Mouse (Mus musculus): ENCODE measurements around the gene Btbd9.
A peak's percentile ranks its signal among the peaks of the same experiment; 100 is the strongest.

The Btbd9 gene

GRCm38 (mm10) chr17:30478181-30478580, 98.1 kb downstream of the Btbd9 start:
- no peak for DNase-seq

DNA sequence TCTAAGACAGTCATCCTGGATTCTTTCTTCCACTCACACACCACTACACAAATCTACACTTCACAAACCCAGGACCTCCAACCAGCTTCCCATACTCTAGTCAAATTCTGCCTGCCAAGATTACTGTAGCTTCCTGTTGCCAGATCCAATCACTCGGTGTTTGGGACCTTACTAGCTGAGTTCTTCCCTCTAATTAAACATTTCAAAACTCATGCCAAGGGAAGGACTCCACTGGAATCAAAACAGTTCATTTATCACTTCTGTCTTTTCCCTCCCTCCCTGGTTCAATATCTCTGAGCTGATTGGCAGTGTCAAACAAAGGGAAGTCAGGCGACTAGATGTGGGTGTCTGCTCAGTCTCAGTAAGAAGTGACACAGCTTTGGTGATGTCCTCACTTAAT, 101.7 kb downstream of the Btbd9 start:
- no peak for DNase-seq

DNA sequence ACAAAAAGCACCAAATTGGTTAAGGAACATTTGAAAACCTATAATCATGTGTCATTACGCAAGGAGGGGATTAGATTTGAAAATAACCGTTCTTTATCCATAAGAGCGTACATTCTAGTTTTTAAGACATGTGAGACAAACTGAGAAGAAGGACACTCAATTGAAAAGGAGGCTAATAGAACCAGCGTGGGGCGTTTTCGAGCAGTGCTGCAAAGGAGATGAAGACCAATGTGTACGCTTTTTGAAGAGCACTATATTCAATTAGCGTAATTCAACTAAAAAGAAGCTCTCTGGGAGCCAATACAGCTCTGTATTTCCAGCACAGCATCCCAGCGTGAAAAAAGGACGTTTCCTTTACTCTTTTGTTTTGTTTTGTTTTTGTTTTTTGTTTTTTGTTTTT, 103.5 kb downstream of the Btbd9 start:
- no peak for DNase-seq

DNA sequence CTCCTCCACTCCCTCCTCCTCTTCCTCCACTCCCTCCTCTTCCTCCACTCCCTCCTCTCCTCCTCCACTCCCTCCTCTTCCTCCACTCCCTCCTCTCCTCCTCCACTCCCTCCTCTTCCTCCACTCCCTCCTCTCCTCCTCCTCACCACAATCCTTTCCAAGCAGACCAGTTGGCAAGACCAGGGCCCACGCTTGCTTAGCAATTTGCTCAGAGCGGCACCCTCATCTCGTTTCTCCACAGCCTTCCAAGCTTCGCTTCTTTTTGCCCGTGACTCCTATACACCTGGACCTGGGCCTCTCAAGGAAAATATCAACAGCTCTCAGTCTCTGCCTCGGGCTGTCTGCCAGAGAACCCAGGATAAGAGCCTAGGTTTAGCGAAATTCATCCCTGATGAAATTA, 104.8 kb downstream of the Btbd9 start:
- DNase-seq: no peak

DNA sequence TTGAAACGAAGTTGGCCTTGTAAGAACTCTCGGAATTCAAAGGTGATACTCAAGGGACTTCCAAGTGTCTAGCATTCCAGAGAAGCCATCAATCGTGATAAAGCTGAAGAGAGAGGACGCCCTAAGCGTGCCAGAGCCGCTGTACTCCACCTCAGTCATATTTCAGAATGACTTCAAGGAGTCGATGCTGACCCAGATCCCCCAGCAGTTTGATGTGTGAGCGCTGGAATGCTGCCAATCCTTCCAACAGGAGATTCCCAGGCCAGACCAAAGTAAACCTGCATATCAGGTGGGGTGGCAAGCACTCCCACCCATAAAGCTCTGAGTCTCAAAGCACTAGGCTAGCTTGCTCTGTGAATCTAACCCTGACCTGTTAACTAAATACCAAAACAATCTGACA, 105.5 kb downstream of the Btbd9 start:
- DNase-seq: peak; percentile 37

GRCm38 (mm10) chr17:30470286-30470685, 106.0 kb downstream of the Btbd9 start:
- DNase-seq: no peak

DNA sequence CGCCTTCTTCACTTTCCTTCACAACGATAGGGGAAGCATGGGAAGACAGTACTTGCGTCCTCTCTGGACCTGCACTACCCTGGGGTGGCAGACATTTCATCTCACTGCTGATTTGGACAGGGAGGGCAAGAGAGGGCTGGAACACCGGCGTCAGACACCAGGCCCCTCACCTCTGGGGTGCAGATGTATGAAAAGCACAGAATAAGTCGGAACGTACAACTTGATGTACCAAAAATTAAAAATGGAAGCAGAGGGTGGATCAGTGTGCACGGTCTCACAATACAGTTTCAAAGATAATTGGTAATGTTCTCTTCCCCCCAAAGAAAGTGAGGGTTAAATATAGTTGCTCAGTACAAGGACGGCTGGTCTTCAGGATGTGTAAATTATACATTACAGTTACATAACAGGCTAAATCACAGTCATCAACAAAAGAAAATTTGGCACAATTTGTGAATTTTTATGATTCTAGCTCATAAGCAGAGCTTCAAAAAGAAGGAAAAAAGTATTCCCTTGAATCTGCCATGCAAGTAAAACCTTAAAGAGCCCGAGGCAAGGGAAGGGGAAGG, 106.7 kb downstream of the Btbd9 start:
- no peak for DNase-seq

- DNase-seq: peak; percentile 55
Observed at GRCm38 (mm10) chr17:30468368-30468767, 107.9 kb downstream of the Btbd9 start.

DNA sequence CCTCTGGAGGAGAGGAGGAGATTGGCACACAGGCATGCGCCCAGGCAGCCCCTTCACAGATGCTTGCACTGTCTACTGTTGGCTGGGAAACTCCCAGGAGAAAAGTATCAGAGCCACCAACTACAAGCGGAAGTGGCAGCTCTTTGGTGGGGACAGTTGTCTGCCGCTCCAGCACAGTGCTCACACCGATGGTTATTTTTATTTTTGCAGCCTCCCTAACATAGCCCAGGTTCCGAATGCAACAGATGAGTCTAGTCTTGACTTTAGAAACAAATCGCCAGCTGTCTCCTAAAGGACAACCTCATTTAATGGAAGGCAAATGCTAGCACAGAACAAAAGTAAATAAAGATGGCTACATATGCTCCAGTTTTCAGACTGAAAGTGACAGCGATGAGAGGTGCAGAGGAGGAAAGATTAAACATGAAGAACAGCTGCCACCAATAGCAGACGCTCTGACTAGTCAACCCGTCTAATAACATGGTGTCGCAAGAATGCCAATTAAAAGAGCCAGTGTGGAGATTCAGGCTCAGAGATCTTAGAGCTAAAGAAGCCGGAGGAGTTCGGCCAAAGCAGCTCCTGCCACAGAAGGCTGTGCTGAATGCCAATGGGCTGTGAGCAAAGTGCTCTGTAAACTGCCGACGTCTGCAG, 108.6 kb downstream of the Btbd9 start:
- peak; percentile 27 for DNase-seq

DNA sequence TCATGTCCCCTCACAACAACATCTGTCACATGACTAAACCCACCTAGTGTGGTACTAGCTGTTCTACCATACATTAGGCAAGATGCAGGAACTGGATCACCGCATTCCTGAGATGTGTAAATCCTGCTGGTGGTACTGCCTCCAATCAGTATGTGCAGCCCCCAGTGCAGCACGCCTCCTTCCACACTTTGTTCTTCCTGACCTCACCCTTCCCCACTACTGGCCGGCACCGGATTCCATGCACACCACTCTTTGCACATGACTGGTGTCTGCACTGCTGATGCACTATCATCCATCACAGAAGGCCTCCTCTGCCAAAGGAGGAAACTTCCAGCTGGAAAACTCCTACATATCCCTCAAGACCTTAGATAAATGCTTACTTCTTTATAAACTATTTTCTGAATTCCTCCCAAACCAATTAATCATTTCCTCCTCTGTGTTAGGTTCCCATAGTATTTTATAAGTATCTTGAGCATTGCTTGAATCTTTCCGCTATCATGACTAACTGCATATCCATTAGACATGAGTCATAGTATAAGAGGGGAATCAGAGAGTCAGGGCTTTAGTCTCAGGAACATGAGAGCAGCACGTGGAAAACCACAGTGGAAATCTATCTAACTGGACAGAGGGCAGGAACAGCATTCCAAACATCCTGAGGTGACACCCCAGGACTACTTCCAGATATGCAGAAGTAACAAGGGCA, 111.1 kb downstream of the Btbd9 start:
- no peak for DNase-seq

- DNase-seq: no peak
Observed at GRCm38 (mm10) chr17:30464240-30464745, 112.0 kb downstream of the Btbd9 start.

GRCm38 (mm10) chr17:30460727-30461349, 115.5 kb downstream of the Btbd9 start:
- DNase-seq: no peak

DNA sequence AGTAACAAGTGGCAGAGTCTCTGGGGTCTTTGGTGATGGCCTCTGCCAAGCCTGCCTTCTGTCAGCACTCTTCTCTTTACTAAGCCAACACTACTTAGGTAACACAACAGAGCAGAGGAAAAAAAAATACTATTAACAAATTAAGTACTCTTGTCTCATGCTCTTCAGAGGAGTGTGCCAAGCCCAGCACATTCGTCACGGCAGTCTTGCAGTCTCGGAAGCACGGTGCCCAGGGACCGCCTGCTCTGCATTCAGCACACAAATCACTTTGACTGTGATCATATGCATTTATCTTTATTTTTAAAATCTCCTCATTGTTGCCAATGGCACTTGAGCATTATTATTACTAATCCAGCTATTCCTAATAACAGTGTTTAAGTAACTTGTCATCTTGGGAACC, 116.6 kb downstream of the Btbd9 start:
- DNase-seq: no peak

DNA sequence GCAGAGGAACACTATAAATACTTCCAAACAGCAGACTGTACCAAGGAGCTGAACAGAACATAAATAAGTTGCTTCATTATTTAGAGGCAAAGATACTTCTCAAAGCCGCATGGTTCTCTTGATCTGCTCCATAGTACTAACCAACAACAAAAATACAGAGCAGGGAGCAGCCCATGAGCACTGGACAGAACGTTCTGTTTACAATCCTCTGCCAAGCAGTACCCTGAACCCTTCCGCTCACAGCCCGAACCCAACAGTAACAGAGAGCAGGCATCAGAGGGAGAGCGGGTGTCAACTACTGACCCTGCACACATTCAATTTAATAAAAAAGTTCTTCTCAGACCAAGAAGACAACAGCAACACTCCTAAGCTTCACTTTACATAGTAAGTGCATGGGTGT, 117.4 kb downstream of the Btbd9 start:
- DNase-seq: no peak

DNA sequence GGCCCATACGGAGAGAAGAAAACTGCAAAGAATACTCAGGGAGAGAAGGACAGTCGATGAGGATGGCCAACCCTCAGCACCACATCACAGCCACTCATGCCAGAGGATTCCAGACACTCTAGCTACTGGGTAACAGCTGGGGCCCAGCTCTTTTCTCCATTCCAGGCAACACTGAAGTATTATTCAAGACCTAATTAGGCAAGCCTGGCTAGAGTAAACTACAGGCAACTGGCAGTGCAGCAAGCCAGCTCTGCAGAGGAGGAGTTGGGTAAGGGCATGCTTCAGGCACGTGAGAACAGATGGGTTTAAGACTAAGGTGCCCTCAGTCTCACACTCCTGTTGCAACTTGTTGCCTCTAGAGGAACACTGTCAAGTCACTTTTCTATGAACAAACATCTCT, 118.0 kb downstream of the Btbd9 start:
- no peak for DNase-seq

DNA sequence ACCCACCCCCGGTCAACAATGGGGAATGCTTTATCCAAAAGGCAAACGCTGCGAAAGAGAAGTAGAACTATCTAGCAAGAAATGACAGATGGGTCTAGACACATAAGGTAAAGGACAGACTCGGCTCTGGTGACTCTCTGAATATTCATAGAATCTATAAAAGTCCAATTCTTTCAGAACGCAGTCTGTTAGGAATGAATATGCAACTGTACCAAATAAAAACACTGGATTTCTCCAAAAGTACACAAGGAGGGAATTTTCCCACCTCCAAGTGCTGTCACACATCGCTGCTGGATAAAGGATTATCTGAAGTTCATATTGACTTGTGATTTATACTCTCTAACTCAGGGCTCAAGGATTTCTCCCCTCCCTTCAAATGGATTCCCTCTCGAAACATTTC, 118.8 kb downstream of the Btbd9 start:
- no peak for DNase-seq

GRCm38 (mm10) chr17:30456293-30456692, 120.0 kb downstream of the Btbd9 start:
- DNase-seq: no peak

GRCm38 (mm10) chr17:30454862-30455243, 121.4 kb downstream of the Btbd9 start:
- DNase-seq: peak; percentile 75

- DNase-seq: no peak
Observed at GRCm38 (mm10) chr17:30454155-30454861, 122.0 kb downstream of the Btbd9 start.

GRCm38 (mm10) chr17:30453272-30453671, 123.0 kb downstream of the Btbd9 start:
- DNase-seq: no peak

GRCm38 (mm10) chr17:30452363-30452762, 123.9 kb downstream of the Btbd9 start:
- no peak for DNase-seq

- DNase-seq: no peak
Observed at GRCm38 (mm10) chr17:30448562-30448961, 127.7 kb downstream of the Btbd9 start.

DNA sequence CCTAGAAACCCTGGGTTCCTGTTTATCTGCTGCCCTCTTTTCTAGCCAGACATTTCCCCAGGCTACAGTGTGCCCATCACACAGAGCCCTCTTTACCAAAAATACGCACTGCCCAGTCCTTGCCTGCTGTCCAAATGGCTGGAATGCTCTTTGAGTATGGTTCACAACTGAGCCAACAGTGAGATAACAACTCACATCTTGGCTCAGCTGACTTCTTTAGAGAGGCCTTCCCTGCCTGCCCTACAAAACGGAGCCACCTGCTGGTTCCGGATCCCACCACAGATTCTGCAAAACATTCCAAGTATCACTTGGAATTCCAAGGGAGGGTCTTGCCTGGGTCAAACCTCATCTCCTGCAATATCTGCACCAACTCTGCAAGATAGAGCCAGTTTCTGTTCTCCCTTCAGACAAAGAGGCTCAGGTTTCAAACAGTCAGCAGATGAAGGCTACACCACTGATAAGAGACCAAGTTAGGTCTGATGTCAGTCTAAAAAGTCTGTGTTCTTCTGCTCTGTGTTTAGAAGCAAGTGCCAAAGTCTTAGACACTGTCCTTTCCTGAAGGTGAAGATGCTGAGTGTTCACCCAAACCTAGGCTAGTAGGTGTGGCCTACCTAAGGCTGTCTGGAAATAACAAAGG, 130.4 kb downstream of the Btbd9 start:
- DNase-seq: no peak
